Mouse (Mus musculus) adrenal gland, adult 18-20 months (tissue): ENCODE measurements around the gene Pou2f1. TPM values are rescaled to one million over a fixed set of nuclear protein-coding genes. Genes with fewer than 3 reads are reported as not detected.

Experiments used
- DNase-seq, 2 experiments: peaks; one replicate each; pipeline ENCODE4 v3.0.0; 2021 to 2022; ENCODE audit warnings: low spot score in 2 of 2
- total RNA-seq, 2 experiments: library from RNA; stranded (reverse); gene quantifications; 1 replicate in 1 of 2; 2 replicates in 1 of 2; pipeline ENCODE4 v1.2.3; 2021

Gene Pou2f1
- total RNA-seq, 2 experiments from 2014 or later = 8.2 to 8.4 TPM

- no peak for DNase-seq
Observed at GRCm38 (mm10) chr1:165882146-165882900, 120.2 kb downstream of the Pou2f1 start.

DNA sequence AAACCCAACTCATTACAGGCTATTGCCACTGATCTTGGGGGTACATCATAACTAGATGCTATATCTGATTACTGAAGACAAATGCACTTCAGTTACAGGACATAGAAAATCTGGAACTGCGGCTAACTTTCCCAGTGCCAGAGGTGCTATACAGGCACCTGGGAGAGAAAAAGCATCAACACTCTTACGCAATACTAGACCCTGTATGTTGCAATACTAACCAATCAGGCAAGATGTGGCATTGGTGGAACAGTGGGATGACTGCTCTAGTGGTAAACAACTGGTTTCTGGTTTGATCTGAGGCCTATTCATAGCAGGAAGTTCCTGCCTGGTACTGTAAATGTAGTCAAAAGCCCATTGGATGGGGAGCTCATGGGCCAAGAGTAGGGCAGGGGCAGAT lies 123.7 kb downstream of the Pou2f1 start:
- no peak for DNase-seq

DNA sequence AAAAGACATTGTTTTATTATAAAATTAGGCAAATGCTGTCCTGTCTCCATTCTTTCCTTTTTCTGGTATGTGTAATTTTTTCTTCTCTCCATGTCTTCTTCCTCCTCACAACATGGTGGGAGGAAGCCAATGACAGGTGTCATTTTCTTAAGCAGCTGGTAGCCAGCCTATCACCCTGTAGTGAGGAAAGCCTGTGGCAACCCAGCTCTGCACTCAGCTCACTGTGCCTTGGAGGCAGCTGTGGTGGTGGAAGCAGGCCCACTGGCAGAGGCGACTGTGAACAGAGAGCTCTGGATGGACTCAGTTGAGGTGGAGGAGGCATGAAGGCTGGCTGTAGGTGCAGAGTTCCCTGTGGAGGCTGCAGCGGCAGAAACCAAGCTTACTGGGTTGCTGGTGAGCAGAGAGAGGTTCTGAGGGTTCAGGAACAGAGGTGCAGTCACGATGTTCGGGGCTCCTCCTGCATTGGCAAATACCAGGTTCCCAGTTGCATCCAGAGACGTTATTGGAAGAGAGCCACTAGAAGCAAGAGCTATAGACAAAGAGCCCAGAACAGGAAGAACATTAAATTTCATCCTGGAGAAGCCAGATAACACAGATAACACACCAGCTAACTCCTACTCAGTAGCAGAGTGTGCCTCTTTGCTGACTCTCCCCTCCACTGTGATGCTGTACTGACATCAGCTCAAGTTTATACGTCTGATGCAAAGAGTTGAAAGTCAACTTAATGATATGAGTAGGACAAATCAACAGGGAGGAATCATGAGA lies 126.8 kb downstream of the Pou2f1 start:
- DNase-seq = no peak

GRCm38 (mm10) chr1:165874645-165875044 lies 127.8 kb downstream of the Pou2f1 start:
- no peak for DNase-seq

DNA sequence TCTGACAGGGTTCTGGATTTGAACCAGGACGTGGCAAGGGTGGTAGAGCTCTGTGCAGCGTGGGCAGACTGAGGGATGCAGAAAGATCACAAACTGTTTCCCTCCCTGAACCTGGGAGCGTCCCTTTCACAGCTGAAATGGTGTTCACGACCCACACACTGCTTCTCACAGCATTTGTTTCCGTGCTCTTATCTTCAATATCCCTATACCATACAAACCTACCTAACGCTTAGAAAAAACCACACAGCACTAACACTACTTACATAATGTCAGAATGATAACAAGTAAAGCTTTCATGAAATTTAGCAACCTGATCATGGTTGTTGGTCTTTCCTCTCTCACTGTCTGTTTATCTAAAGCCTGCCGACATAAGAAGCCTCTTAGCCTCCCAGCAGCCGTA lies 133.8 kb downstream of the Pou2f1 start:
- no peak for DNase-seq

GRCm38 (mm10) chr1:165866630-165867280 lies 135.7 kb downstream of the Pou2f1 start:
- DNase-seq = no peak

GRCm38 (mm10) chr1:165864864-165865795 lies 137.3 kb downstream of the Pou2f1 start:
- DNase-seq = no peak

GRCm38 (mm10) chr1:165862059-165862458 lies 140.4 kb downstream of the Pou2f1 start:
- DNase-seq = no peak

DNA sequence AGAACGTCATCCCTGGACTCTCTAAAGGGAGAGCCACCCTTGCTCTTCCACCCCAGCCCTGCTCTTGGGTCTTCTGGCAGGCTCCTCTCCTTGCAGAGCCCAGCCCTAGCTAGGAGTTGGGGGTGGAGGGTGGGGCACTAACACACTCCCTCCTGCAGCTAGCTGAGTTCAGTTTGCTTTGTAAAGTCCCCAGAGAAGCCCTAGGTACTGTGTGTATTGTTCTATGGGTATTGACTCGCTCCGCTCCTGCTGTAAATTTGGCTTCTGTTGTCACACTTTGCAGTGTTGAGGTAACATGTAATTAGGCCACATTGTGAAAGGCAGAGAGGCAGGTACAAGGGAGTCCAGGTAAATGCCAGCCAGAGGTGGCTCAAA lies 141.3 kb downstream of the Pou2f1 start:
- DNase-seq = no peak

GRCm38 (mm10) chr1:165860373-165861234 lies 141.9 kb downstream of the Pou2f1 start:
- DNase-seq = no peak

GRCm38 (mm10) chr1:165858356-165858755 lies 144.1 kb downstream of the Pou2f1 start:
- no peak for DNase-seq

DNA sequence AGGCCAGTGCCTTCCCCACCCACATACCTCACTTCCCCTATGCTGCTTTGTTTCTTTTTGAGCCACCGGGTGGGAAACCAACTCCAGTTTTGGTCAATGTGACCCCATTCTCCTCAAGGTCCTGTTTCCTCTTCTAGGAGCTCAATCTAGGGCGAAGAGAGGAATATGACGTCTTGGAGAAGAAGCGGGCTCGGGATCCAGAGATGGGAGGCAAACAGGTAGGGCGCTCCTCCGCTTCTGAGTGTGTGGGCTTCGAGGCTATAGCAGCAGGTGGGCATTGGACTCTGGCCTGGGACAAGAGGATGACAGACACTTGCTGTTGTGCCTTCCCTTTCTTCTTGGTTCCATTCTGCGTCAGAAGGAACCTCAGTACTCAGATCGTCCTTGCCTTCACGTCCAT lies 145.2 kb downstream of the Pou2f1 start:
- no peak for DNase-seq

- DNase-seq = no peak
Observed at GRCm38 (mm10) chr1:165855759-165856545, 146.5 kb downstream of the Pou2f1 start.

GRCm38 (mm10) chr1:165853729-165854420 lies 148.6 kb downstream of the Pou2f1 start:
- DNase-seq = peak; percentile 54 to 76

GRCm38 (mm10) chr1:165853131-165853721 lies 149.3 kb downstream of the Pou2f1 start:
- DNase-seq = no peak

DNA sequence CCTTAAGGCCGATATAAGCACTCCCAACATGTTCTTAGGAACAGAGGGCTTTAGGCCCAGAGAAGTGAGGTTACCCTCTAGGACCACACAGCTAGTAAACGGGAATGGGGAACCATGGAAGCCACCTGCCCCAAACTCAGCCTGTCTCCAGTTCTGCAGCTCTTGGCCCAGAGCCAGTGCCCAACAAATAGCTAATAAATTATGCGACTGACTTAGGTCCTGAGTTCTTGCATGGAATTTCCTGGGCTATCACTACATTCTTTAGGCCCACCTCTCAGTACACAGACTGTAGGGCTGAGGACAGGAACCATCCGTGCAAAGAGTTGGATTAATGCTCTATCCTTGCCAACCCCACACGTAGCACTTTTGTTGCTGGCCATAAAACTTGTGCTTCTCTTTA lies 150.3 kb downstream of the Pou2f1 start:
- no peak for DNase-seq

DNA sequence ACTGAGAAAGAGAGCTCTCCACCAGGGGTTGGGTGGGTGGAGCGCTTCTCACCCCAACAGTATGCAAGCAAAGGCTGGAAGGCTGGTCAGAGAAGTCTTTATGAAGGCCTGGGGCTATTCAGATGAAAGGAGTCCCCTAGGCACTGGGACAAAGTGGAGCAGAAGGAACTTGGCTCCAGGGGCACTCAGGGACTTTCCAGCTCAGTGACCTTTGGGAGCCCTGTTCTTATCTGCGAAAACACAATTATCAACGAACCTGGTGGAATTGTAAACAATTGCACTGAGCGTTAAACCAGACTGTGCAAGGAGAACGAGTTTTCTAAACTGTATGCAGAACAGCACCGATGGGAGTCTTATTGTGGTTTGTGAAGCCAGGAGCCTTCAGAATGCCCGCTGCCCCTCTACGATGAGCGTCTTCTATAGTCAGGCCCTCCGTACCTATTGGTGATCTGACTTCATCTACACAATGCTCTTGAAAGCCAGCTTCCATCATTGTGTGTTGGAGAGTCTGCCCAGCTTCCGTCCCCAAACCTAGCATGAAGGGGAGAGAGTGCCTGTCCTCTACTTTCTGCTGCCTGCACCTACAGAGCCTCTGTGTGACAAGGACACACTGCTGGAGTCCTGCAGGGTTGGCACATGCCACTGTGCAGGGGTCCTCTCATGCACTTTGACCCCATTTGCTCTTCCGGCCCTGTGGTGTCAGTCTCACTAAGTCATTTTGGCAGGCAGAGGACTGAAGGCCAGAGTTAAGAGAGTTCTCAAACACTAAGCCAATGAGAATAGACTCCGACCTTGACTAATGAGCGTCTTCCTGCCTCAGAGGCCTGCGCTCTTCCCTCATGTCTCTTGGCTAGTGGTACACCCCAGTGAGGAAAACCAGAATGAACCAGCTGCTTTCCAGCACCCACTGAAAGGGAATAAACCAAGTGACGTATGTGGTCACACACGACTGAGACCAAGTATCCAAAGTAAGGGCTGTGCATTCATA lies 152.7 kb downstream of the Pou2f1 start:
- DNase-seq = no peak
